Mouse (Mus musculus) forebrain, embryonic 11.5 days (tissue): ENCODE measurements around the gene Trh. TPM values are rescaled to one million over a fixed set of nuclear protein-coding genes. Genes with fewer than 3 reads are reported as not detected.
A peak's percentile ranks its signal among the peaks of the same experiment; 100 is the strongest.

Source experiments
- ATAC-seq: fragments of 200-750 bp; cut with Nextera tagmentation; replicated peaks from 2 replicates; pipeline ENCODE4 v1.8.0; 2017; ENCODE audit warnings: moderate TSS enrichment; ENCODE audit not compliant: low FRiP score
- DNase-seq: peaks from one replicate; pipeline ENCODE4 v3.0.0-alpha.2; 2017; ENCODE audit warnings: low spot score
- H3K27ac ChIP-seq: fragments of 300-500 bp; sonication (generic); 2 replicates; pipeline ENCODE4 v1.5.1; 2014; ENCODE audit warnings: low read depth, low read length
- H3K27me3 ChIP-seq: fragments of 300-500 bp; sonication (generic); 2 replicates; pipeline ENCODE4 v1.6.1; 2014; ENCODE audit warnings: mild to moderate bottlenecking, low read length, mixed read lengths; ENCODE audit not compliant: control insufficient read depth, insufficient read depth
- H3K36me3 ChIP-seq: fragments of 300-500 bp; sonication (generic); 2 replicates; pipeline ENCODE4 v1.6.1; 2014; ENCODE audit warnings: mild to moderate bottlenecking, low read length, moderate library complexity, mixed read lengths; ENCODE audit not compliant: control insufficient read depth, insufficient read depth
- H3K4me1 ChIP-seq: fragments of 300-500 bp; sonication (generic); replicated peaks from 2 replicates; pipeline ENCODE4 v1.6.1; 2014; ENCODE audit warnings: low read length, mixed read lengths; ENCODE audit not compliant: control insufficient read depth, insufficient read depth
- H3K4me2 ChIP-seq: fragments of 300-500 bp; sonication (generic); 2 replicates; pipeline ENCODE4 v1.6.1; 2014; ENCODE audit warnings: low read depth, mild to moderate bottlenecking, low read length, moderate library complexity, mixed read lengths; ENCODE audit not compliant: severe bottlenecking
- H3K4me3 ChIP-seq: fragments of 300-500 bp; sonication (generic); 2 replicates; pipeline ENCODE4 v1.5.1; 2014; ENCODE audit warnings: low read depth, low read length
- H3K9ac ChIP-seq: fragments of 300-500 bp; sonication (generic); 2 replicates; pipeline ENCODE4 v1.6.1; 2014; ENCODE audit warnings: low read length
- H3K9me3 ChIP-seq: fragments of 300-500 bp; sonication (generic); 2 replicates; pipeline ENCODE4 v1.6.1; 2016; ENCODE audit warnings: low read length, mixed read lengths; ENCODE audit not compliant: control insufficient read depth
- WGBS: fragments of 180-500 bp; shearing (Covaris S2); extraction: QIAGEN DNeasy Blood & Tissue Kit; methylation state at CpG from one replicate; pipeline ENCODE4 v1.1.7; 2014; 5-methylcytosine and 5-hydroxymethylcytosine counted together
- polyA plus RNA-seq: library from polyadenylated mRNA; unstranded; fragments of >200 nt; fragmentation: Nextera tagmentation; extraction: Ambion mirVana; gene quantifications from 2 replicates; pipeline ENCODE4 v1.2.1, GENCODE M21; 2014

Trh gene
- polyA plus RNA-seq: 1.0 and 1.2 TPM in 2 replicates

- peaks cover 7% of the 10 kb centered on the region; the same call in 1 of the 2 replicates for H3K4me1 ChIP-seq
- no peaks in the 10 kb centered on the region for H3K9me3 ChIP-seq
- H3K36me3 ChIP-seq: no peaks in the 10 kb centered on the region
- ATAC-seq (no peak), DNase-seq (peak; percentile 63)
- peaks cover 26% of the 10 kb centered on the region for H3K27me3 ChIP-seq
- peak within 1 kb of the TSS; percentile 45; the same call in 1 of the 2 replicates for H3K9ac ChIP-seq
- WGBS: 1% methylated on average over 31 of the region's 31 CpGs
- H3K27ac ChIP-seq: no peak within 1 kb of the TSS
- H3K4me2 ChIP-seq: peak within 1 kb of the TSS; percentile 60
- peak within 1 kb of the TSS; percentile 25 for H3K4me3 ChIP-seq
These were observed at the start of gene Trh for GRCm38 (mm10) chr6:92244591-92244990. Gene Trh, minus strand, starts transcription at chr6:92244650.

- DNase-seq: no peak
- H3K9me3 ChIP-seq: no peaks in the 10 kb centered on the region
- ATAC-seq: no peak
These were observed 46.4 kb upstream of the Trh start for GRCm38 (mm10) chr6:92290826-92291225.

GRCm38 (mm10) chr6:92286889-92287288 lies 42.4 kb upstream of the Trh start:
- H3K27ac ChIP-seq: no peak overlapping the region
- no peak overlapping the region for H3K9ac ChIP-seq
- no peak overlapping the region for H3K4me2 ChIP-seq
- ATAC-seq (no peak), DNase-seq (no peak)
- WGBS: 64% methylated on average over 4 of the region's 4 CpGs
- no peaks in the 10 kb centered on the region for H3K27me3 ChIP-seq
- H3K4me3 ChIP-seq: no peak overlapping the region
- no peaks in the 10 kb centered on the region for H3K4me1 ChIP-seq
- no peaks in the 10 kb centered on the region for H3K36me3 ChIP-seq
- no peaks in the 10 kb centered on the region for H3K9me3 ChIP-seq

More at GRCm38 (mm10) chr6:92290826-92291225, 46.4 kb upstream of the Trh start:
- Histone ChIP-seq H3K27me3 (no peaks in the 10 kb centered on the region), H3K9ac (no peak overlapping the region), H3K27ac (no peak overlapping the region), H3K4me3 (no peak overlapping the region), H3K36me3 (no peaks in the 10 kb centered on the region), H3K4me2 (no peak overlapping the region), H3K4me1 (no peaks in the 10 kb centered on the region)
- WGBS: 93% methylated on average over 3 of the region's 3 CpGs

- no peak overlapping the region for H3K4me3 ChIP-seq
- DNase-seq: peak; percentile 72
- 34% methylated on average over 4 of the region's 4 CpGs for WGBS
- no peak overlapping the region for H3K27ac ChIP-seq
- ATAC-seq: no peak
- no peaks in the 10 kb centered on the region for H3K4me1 ChIP-seq
- no peak overlapping the region for H3K4me2 ChIP-seq
- H3K9ac ChIP-seq: no peak overlapping the region
- H3K27me3 ChIP-seq: no peaks in the 10 kb centered on the region
- H3K36me3 ChIP-seq: no peaks in the 10 kb centered on the region
- no peaks in the 10 kb centered on the region for H3K9me3 ChIP-seq
These were observed 41.9 kb upstream of the Trh start for GRCm38 (mm10) chr6:92286258-92286888.

- Histone ChIP-seq H3K4me1 (no peaks in the 10 kb centered on the region), H3K27ac (no peak overlapping the region), H3K27me3 (no peaks in the 10 kb centered on the region), H3K9ac (no peak overlapping the region), H3K4me2 (no peak overlapping the region), H3K9me3 (no peaks in the 10 kb centered on the region), H3K4me3 (no peak overlapping the region), H3K36me3 (no peaks in the 10 kb centered on the region)
- ATAC-seq: no peak
- no peak for DNase-seq
- WGBS: 72% methylated on average over 4 of the region's 4 CpGs
These were observed 41.1 kb upstream of the Trh start for GRCm38 (mm10) chr6:92285559-92285958.

- Histone ChIP-seq H3K36me3 (no peaks in the 10 kb centered on the region), H3K27me3 (no peaks in the 10 kb centered on the region), H3K4me3 (no peak overlapping the region), H3K9me3 (no peaks in the 10 kb centered on the region), H3K9ac (no peak overlapping the region), H3K27ac (no peak overlapping the region), H3K4me2 (no peak overlapping the region), H3K4me1 (no peaks in the 10 kb centered on the region; the same call in none of the 2 replicates)
- 74% methylated on average over 1 of the region's 1 CpGs for WGBS
- no peak for DNase-seq
- no peak for ATAC-seq
These were observed 32.7 kb upstream of the Trh start for GRCm38 (mm10) chr6:92277179-92277578.

GRCm38 (mm10) chr6:92273652-92274322 lies 29.3 kb upstream of the Trh start:
- H3K9ac ChIP-seq: no peak overlapping the region
- H3K36me3 ChIP-seq: no peaks in the 10 kb centered on the region
- 76% methylated on average over 6 of the region's 6 CpGs for WGBS
- no peaks in the 10 kb centered on the region for H3K27me3 ChIP-seq
- H3K4me1 ChIP-seq: no peaks in the 10 kb centered on the region; the same call in none of the 2 replicates
- no peaks in the 10 kb centered on the region for H3K9me3 ChIP-seq
- no peak overlapping the region for H3K4me2 ChIP-seq
- H3K4me3 ChIP-seq: no peak overlapping the region
- DNase-seq: no peak
- H3K27ac ChIP-seq: no peak overlapping the region
- ATAC-seq: no peak

- DNase-seq (no peak), ATAC-seq (0 out of 2 replicates have a peak, but pooled peaks have one; percentile 12)
- Histone ChIP-seq H3K4me3 (no peak overlapping the region), H3K4me2 (no peak overlapping the region), H3K27me3 (no peaks in the 10 kb centered on the region), H3K9me3 (no peaks in the 10 kb centered on the region), H3K9ac (no peak overlapping the region), H3K36me3 (no peaks in the 10 kb centered on the region), H3K27ac (no peak overlapping the region), H3K4me1 (no peaks in the 10 kb centered on the region; the same call in none of the 2 replicates)
- 44% methylated on average over 3 of the region's 3 CpGs for WGBS
These were observed 28.2 kb upstream of the Trh start for GRCm38 (mm10) chr6:92272601-92273000.
